Mouse (Mus musculus) forebrain, embryonic 11.5 days (tissue): ENCODE measurements around the gene Gpx3. TPM values are rescaled to one million over a fixed set of nuclear protein-coding genes. Genes with fewer than 3 reads are reported as not detected.

Experiments
- ATAC-seq: fragments of 200-750 bp; cut with Nextera tagmentation; replicated peaks from 2 replicates; pipeline ENCODE4 v1.8.0; 2017; ENCODE audit warnings: moderate TSS enrichment; ENCODE audit not compliant: low FRiP score
- DNase-seq: peaks from one replicate; pipeline ENCODE4 v3.0.0-alpha.2; 2017; ENCODE audit warnings: low spot score
- H3K27ac ChIP-seq: fragments of 300-500 bp; sonication (generic); 2 replicates; pipeline ENCODE4 v1.5.1; 2014; ENCODE audit warnings: low read depth, low read length
- H3K27me3 ChIP-seq: fragments of 300-500 bp; sonication (generic); 2 replicates; pipeline ENCODE4 v1.6.1; 2014; ENCODE audit warnings: mild to moderate bottlenecking, low read length, mixed read lengths; ENCODE audit not compliant: control insufficient read depth, insufficient read depth
- H3K36me3 ChIP-seq: fragments of 300-500 bp; sonication (generic); 2 replicates; pipeline ENCODE4 v1.6.1; 2014; ENCODE audit warnings: mild to moderate bottlenecking, low read length, moderate library complexity, mixed read lengths; ENCODE audit not compliant: control insufficient read depth, insufficient read depth
- H3K4me1 ChIP-seq: fragments of 300-500 bp; sonication (generic); replicated peaks from 2 replicates; pipeline ENCODE4 v1.6.1; 2014; ENCODE audit warnings: low read length, mixed read lengths; ENCODE audit not compliant: control insufficient read depth, insufficient read depth
- H3K4me2 ChIP-seq: fragments of 300-500 bp; sonication (generic); 2 replicates; pipeline ENCODE4 v1.6.1; 2014; ENCODE audit warnings: low read depth, mild to moderate bottlenecking, low read length, moderate library complexity, mixed read lengths; ENCODE audit not compliant: severe bottlenecking
- H3K4me3 ChIP-seq: fragments of 300-500 bp; sonication (generic); 2 replicates; pipeline ENCODE4 v1.5.1; 2014; ENCODE audit warnings: low read depth, low read length
- H3K9ac ChIP-seq: fragments of 300-500 bp; sonication (generic); 2 replicates; pipeline ENCODE4 v1.6.1; 2014; ENCODE audit warnings: low read length
- H3K9me3 ChIP-seq: fragments of 300-500 bp; sonication (generic); 2 replicates; pipeline ENCODE4 v1.6.1; 2016; ENCODE audit warnings: low read length, mixed read lengths; ENCODE audit not compliant: control insufficient read depth
- WGBS: fragments of 180-500 bp; shearing (Covaris S2); extraction: QIAGEN DNeasy Blood & Tissue Kit; methylation state at CpG from one replicate; pipeline ENCODE4 v1.1.7; 2014; 5-methylcytosine and 5-hydroxymethylcytosine counted together
- polyA plus RNA-seq: library from polyadenylated mRNA; unstranded; fragments of >200 nt; fragmentation: Nextera tagmentation; extraction: Ambion mirVana; gene quantifications from 2 replicates; pipeline ENCODE4 v1.2.1, GENCODE M21; 2014

The Gpx3 gene
- polyA plus RNA-seq, 1 experiment from 2014 or later, result 52.8 TPM

DNA sequence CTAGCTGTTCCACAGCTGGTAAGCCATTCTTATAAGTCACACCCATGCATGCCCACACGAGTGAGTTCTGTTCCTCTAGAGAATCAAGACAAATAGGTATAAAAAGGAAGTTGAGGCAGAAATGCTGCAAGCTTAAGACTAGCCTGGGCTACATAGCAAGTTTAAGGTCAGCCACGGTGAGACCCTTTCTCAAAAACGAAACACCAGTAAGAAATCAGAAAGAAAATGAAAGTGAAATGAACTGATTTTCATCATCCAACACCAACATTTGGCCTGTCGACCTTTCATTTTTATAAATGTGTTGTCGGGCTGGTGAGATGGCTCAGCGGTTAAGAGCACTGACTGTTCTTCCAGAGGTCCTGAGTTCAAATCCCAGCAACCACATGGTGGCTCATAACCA, 23.4 kb upstream of the Gpx3 start:
- no peaks in the 10 kb centered on the region for H3K9me3 ChIP-seq
- ATAC-seq (no peak), DNase-seq (no peak)
- H3K27me3 ChIP-seq, result no peaks in the 10 kb centered on the region
- 84% methylated on average over 6 of the region's 6 CpGs for WGBS
- no peak overlapping the region for H3K4me3 ChIP-seq
- H3K36me3 ChIP-seq, result peaks cover 2% of the 10 kb centered on the region; the same call in 1 of the 2 replicates
- no peak overlapping the region for H3K27ac ChIP-seq
- H3K9ac ChIP-seq, result no peak overlapping the region
- H3K4me1 ChIP-seq, result no peaks in the 10 kb centered on the region; the same call in 1 of the 2 replicates
- no peak overlapping the region for H3K4me2 ChIP-seq

DNA sequence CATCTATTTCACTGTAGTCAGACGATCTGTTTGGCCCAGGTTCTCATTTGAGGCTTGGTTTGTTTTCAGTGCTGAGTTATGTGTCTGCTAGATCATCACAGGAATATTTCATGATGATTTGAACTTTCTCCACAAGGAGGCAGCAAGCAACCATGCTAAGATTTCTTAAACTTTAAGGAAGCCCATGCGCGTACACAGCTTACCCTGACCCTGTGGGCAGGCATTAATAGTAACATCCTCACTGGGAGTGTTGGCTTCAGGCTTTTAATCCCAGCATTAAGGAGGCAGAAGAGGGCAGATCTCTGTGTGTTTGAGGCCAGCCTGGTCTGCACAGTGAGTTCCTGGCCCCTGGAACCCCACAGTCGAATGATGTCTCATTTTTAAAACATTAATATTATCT, 22.8 kb upstream of the Gpx3 start:
- ATAC-seq, result no peak
- no peaks in the 10 kb centered on the region for H3K27me3 ChIP-seq
- WGBS, result 48% methylated on average over 4 of the region's 4 CpGs

DNA sequence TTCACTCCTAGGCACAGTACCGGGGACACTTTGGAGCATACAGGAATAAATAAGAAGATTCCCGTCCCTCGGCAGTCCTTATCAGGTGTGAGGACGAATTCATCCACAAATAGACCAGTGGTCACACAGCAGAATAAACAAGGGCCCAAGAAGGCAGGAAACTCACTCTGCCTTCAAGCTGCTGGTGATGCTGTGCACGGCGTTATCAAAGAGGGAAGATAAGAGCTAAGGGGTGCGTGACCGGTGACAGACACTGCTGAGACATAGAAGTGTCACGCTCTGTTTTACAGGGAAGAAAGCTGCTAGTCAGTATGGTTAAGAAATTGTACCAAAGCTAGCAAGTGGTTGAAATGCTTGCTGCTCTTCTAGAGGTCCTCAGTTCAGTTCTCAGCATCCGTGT, 22.3 kb upstream of the Gpx3 start:
- DNase-seq (no peak), ATAC-seq (no peak)
- H3K27ac ChIP-seq, result no peak overlapping the region
- H3K4me3 ChIP-seq, result no peak overlapping the region
- 90% methylated on average over 10 of the region's 10 CpGs for WGBS
- no peaks in the 10 kb centered on the region; the same call in 1 of the 2 replicates for H3K4me1 ChIP-seq
- H3K9me3 ChIP-seq, result no peaks in the 10 kb centered on the region
- H3K4me2 ChIP-seq, result no peak overlapping the region
- no peaks in the 10 kb centered on the region for H3K36me3 ChIP-seq
- no peaks in the 10 kb centered on the region for H3K27me3 ChIP-seq
- H3K9ac ChIP-seq, result no peak overlapping the region

More for the DNA sequence above, 22.8 kb upstream of the Gpx3 start:
- no peak overlapping the region for H3K27ac ChIP-seq
- no peak overlapping the region for H3K9ac ChIP-seq
- H3K9me3 ChIP-seq, result no peaks in the 10 kb centered on the region
- no peak for DNase-seq
- H3K36me3 ChIP-seq, result no peaks in the 10 kb centered on the region
- H3K4me3 ChIP-seq, result no peak overlapping the region
- no peak overlapping the region for H3K4me2 ChIP-seq
- no peaks in the 10 kb centered on the region; the same call in 1 of the 2 replicates for H3K4me1 ChIP-seq

- Histone ChIP-seq H3K4me2 (no peak overlapping the region), H3K36me3 (no peaks in the 10 kb centered on the region), H3K4me3 (no peak overlapping the region), H3K4me1 (no peaks in the 10 kb centered on the region; the same call in 1 of the 2 replicates), H3K27ac (no peak overlapping the region), H3K9ac (no peak overlapping the region), H3K9me3 (no peaks in the 10 kb centered on the region), H3K27me3 (no peaks in the 10 kb centered on the region)
- 13% methylated on average over 2 of the region's 2 CpGs for WGBS
- no peak for ATAC-seq
- DNase-seq, result no peak
Observed at GRCm38 (mm10) chr11:54881051-54881474, 21.2 kb upstream of the Gpx3 start.

DNA sequence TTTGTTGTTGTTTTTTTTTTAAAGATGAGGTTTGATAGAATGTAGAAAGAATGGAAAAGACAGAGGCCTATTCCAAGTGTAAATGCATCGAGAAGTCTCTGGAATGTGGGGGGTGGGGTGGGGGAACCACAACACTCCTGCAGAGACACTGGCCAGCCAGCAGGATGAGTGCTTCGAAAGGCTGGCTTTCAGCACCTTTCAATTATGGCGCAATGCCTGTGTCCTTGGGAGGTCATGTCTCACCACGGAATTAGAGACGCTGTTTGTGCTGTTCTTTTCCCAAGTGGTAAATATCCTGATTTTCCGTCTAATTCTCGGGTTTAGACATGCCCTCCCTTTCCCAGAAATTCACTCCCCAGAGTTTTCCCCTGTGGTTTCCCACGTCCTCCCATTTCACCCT, 19.6 kb upstream of the Gpx3 start:
- no peak overlapping the region for H3K9ac ChIP-seq
- H3K27me3 ChIP-seq, result no peaks in the 10 kb centered on the region
- no peak overlapping the region for H3K27ac ChIP-seq
- H3K4me2 ChIP-seq, result no peak overlapping the region
- H3K4me1 ChIP-seq, result no peaks in the 10 kb centered on the region; the same call in 1 of the 2 replicates
- no peaks in the 10 kb centered on the region for H3K9me3 ChIP-seq
- no peak overlapping the region for H3K4me3 ChIP-seq
- no peaks in the 10 kb centered on the region for H3K36me3 ChIP-seq
- WGBS, result 40% methylated on average over 8 of the region's 8 CpGs
- ATAC-seq, result no peak
- DNase-seq, result no peak

- Histone ChIP-seq H3K27ac (no peak overlapping the region), H3K27me3 (no peaks in the 10 kb centered on the region), H3K4me3 (no peak overlapping the region), H3K4me2 (no peak overlapping the region), H3K4me1 (no peaks in the 10 kb centered on the region; the same call in 1 of the 2 replicates), H3K36me3 (no peaks in the 10 kb centered on the region), H3K9ac (no peak overlapping the region), H3K9me3 (no peaks in the 10 kb centered on the region)
- ATAC-seq (no peak), DNase-seq (no peak)
- 75% methylated on average over 5 of the region's 5 CpGs for WGBS
Observed at GRCm38 (mm10) chr11:54884197-54884828, 17.9 kb upstream of the Gpx3 start.

DNA sequence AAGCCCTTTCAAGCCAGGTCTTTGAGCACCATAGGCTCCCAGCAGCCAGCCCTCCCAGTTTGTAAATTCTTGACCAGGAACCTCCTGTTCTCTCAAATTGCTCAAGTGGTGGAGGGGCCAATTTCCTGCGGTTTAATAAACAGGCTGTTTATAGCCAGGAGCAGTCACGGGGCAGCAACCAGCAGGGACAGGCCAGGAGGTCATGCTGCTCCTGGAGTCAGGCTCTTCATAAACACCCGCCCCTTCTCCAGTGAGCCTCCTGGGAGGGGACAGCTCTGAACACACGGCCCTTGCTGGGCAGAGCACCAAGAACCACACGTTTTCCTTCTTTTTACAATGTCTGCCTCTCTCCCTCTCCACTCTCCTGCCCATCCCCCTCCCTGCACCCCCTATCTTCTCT, 17.3 kb upstream of the Gpx3 start:
- Histone ChIP-seq H3K9me3 (no peaks in the 10 kb centered on the region), H3K4me2 (no peak overlapping the region), H3K27me3 (no peaks in the 10 kb centered on the region), H3K4me1 (no peaks in the 10 kb centered on the region; the same call in 1 of the 2 replicates), H3K9ac (no peak overlapping the region), H3K4me3 (no peak overlapping the region), H3K27ac (no peak overlapping the region), H3K36me3 (no peaks in the 10 kb centered on the region)
- ATAC-seq, result no peak
- DNase-seq, result no peak
- WGBS, result 42% methylated on average over 5 of the region's 5 CpGs

DNA sequence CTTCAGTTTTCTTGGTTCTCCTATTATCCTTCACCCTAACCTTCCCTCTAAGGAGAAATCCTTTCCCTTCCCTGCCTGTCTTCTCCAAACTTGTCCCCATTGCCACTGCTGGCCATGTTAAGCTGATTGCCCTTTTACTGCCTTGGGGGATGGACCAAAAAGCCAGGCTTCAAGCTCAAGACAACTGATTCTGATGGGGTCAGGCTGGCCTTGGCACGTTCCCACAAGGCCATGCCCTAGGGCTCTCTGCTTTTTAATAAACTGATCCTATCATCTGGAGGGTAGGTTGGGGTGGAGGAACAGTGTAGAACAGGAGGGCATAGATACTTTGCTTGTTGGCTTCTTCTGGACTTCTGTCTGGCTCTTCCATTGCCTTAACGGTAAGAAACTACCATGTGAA, 16.8 kb upstream of the Gpx3 start:
- H3K27ac ChIP-seq, result no peak overlapping the region
- H3K27me3 ChIP-seq, result no peaks in the 10 kb centered on the region
- ATAC-seq (no peak), DNase-seq (no peak)
- H3K9ac ChIP-seq, result no peak overlapping the region
- no peak overlapping the region for H3K4me2 ChIP-seq
- WGBS, result 100% methylated on average over 2 of the region's 2 CpGs
- H3K9me3 ChIP-seq, result no peaks in the 10 kb centered on the region
- no peaks in the 10 kb centered on the region for H3K36me3 ChIP-seq
- no peak overlapping the region for H3K4me3 ChIP-seq
- H3K4me1 ChIP-seq, result no peaks in the 10 kb centered on the region; the same call in 1 of the 2 replicates

GRCm38 (mm10) chr11:54887927-54888326, 14.3 kb upstream of the Gpx3 start:
- no peak for ATAC-seq
- H3K4me1 ChIP-seq, result no peaks in the 10 kb centered on the region
- 91% methylated on average over 6 of the region's 6 CpGs for WGBS
- no peak overlapping the region for H3K4me3 ChIP-seq
- H3K4me2 ChIP-seq, result no peak overlapping the region
- no peak for DNase-seq
- no peak overlapping the region for H3K9ac ChIP-seq
- no peak overlapping the region for H3K27ac ChIP-seq
- H3K36me3 ChIP-seq, result no peaks in the 10 kb centered on the region
- H3K9me3 ChIP-seq, result no peaks in the 10 kb centered on the region
- H3K27me3 ChIP-seq, result no peaks in the 10 kb centered on the region
